Mouse (Mus musculus) CD8-positive naive resting alpha-beta T cell, adult 2 months (primary cell): ENCODE results near the gene Ggt6.

ENCODE experiments used
- DNase-seq, 2 experiments: peaks; one replicate each; pipeline ENCODE4 v3.0.0; 2022; ENCODE audit warnings: low read depth in 2 of 2, low spot score in 2 of 2

Gene Ggt6

GRCm38 (mm10) chr11:72473540-72473939, 38.2 kb downstream of the Ggt6 start:
- DNase-seq: no peak

GRCm38 (mm10) chr11:72474926-72475325, 39.6 kb downstream of the Ggt6 start:
- DNase-seq: no peak

DNA sequence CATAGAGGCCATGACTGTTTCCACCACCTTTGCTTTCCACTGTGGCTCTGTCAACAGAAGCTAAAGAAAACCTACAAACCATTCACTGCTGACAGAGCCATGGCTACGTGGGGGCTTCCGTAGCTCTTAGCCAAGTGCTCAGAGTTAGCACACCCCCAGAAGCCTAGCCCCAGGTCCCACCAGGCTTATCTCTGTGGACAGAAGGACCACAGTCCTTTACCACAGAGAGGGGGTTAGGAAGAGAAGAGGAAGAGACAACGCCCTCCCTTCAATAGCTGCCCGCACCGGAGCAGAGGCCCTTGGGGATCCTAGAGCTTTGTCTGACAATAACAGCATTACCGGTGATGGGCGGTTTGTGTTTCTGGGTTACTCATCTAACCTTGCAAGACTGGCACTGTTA, 40.1 kb downstream of the Ggt6 start:
- no peak for DNase-seq

DNA sequence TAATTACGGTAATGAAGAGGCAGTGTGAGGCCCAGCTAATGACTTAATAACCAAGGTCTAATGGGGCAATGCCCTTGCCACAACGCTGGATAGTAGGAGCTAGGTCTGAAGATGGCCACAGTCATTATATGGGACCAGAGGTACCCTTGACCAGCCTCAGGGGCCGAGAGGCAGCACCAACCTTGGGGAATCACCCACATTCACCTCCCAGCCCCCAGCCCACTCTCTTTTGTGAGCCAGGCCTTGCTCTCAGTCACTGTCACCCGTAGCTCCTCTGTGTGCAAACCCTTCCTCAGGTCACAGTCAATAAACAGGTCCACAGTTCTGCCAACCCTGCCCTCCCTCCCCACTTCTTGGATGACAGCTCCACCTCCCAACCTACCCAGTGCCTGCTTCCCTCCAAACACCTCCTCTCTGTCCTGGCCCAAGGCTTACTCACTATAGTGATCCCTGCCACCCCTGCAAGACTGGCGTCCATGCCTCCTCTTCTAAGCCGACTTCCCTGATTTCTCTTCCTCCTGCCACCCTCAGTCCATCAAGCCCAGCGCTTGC, 40.8 kb downstream of the Ggt6 start:
- DNase-seq: no peak

GRCm38 (mm10) chr11:72477182-72477581, 41.9 kb downstream of the Ggt6 start:
- no peak for DNase-seq

GRCm38 (mm10) chr11:72477653-72478052, 42.3 kb downstream of the Ggt6 start:
- no peak for DNase-seq

DNA sequence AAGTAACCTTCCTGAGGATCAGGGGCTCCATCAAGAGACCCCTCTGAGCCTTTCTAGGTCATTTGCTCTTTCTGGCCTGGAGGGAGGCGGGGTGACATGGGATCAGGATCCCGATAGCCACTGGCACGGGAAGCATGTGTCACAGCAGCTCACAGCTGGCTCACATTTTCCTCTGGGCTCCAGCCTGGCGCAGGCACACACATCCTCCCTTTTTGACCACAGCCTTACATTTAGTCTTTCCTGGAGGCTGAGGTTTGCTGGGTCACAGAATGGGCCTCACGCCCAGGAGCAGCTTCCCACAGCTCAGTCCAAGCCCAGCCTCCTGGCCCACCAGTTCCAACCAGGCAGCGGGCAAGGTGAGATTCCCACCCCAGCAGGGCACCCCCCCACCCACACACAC, 42.9 kb downstream of the Ggt6 start:
- no peak for DNase-seq

- no peak for DNase-seq
Measured at GRCm38 (mm10) chr11:72479499-72479898, 44.2 kb downstream of the Ggt6 start.

DNA sequence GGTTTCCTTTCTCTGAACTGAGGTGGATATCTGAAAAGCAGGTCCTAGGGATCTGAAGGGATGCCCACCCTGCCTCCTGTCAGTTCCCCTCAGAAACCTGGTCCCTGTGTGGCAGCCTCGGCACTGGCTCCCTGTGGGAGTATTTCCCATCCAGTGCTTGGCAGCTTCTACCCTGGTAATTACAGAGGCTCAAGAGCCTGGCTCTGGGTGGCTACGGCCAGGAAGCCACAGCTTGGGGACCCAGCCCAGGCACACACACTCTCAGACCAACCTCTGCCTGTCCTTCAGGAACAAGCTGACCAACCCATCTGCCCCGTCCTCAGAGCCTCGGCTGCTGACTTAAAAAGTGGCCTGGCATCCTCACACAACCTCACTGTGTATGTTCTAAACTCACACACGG, 46.0 kb downstream of the Ggt6 start:
- DNase-seq: no peak

DNA sequence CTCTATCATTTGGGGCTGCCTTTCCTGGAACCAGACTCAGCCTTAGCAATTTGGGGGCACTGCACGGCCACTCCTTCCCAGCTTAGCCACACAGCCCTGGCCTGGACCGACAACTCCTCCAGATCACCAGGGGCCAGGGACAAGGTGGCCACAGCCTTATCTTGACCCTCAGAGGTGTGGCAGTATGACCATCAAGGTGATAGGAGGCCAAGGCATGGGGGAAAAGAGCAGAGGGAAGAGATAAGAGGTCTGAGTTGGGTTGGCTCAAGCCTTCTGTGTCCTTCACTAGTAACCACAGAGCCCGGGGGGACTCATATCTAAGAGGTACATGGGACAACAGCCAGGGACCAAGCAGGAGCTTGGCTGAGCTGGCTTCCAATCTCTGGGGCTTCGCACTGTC, 46.6 kb downstream of the Ggt6 start:
- no peak for DNase-seq

DNA sequence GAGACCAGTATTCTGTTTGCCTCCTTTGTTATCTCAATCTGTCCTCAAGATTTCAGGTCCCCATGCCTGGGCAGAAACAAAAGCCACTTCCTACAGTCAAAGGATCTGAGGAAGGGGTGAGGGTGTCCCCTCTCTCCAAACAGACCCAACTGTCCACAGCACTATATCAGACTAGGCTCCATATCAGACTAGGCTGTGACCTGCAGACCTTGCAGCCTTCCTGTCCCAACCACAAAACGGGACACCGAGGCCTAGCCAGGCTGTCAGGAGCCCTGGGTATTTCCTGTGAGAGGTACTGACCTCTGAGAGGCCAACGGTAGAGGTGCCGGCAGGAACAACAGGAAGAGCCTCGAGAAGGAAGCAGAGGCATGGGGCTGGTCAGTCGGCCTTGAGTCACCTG, 49.2 kb downstream of the Ggt6 start:
- no peak for DNase-seq

DNA sequence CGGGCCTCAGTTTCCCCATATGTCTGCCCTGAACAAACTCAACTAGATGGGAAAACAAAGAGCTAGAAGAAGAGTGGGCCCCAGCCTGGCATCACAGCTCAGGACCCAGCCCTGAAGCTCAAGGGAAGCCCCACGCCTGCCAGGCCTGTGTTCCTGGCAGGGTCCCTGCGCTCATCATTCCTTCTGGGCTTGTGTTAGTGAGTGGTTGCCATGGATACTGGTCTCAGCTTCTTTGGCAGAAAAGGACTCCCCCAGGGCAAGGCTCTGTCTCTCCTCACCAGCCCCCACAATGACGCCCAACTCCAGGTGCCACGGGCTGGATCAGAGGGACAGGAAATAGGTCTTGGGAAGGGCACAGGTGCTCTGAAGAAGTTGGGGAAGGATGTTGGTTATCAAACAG, 49.8 kb downstream of the Ggt6 start:
- DNase-seq: no peak

DNA sequence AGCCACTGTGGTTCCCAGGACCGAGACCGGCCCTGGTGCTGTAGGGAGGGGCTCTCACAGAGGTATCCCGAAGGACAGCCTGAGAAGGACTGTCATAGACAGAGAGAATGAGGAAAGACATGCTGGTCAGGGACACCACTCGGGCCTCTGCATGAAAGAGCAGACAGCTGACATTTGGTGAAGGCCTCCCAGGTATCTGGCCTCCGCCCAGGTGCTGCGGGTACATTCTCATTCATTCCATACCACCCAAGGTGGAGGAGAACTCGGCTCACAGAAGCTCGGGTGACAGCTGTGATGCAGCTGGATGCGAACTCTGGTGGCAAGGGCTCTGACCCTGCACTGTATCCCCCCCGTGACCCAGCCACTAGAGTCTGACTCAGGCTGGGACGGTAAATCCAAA, 50.6 kb downstream of the Ggt6 start:
- no peak for DNase-seq

- DNase-seq: no peak
Measured at GRCm38 (mm10) chr11:72487171-72487570, 51.8 kb downstream of the Ggt6 start.

DNA sequence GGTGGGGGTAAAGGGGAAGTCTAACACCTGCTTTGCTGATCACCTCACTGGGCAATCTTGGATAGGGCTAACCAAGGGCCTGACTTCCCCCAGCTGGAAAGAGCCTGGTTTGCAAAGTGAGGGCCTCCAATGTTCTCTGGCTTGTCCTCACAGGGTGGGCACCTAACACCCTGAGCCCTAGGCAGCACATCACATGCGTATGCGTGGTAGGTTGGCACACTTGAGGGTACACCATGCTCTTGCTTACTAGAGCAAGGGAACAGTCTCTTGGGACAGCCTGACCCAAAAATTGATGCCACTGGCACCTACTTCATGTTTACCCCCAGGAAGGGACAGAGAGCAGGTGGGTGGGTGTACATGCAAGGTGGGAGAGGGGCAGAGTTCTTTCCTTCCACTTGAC, 52.4 kb downstream of the Ggt6 start:
- no peak for DNase-seq
